In genomic region chr14:32950312-32951301, GRCm38 (mm10) we compare ENCODE assay signal across 8 mouse cellular contexts. TPM values are rescaled to one million over a fixed set of nuclear protein-coding genes. Genes with fewer than 3 reads are reported as not detected.
DNase-seq lines count a peak whose midpoint lies in the region; ATAC-seq lines count a peak whose summit lies in the region.

No protein-coding gene starts in this region.

- ATAC-seq in embryonic facial prominence, embryonic 15.5 days (ENCODE audit: insufficient number of reproducible peaks, low FRiP score, low TSS enrichment, low read depth): peak; percentile 81
- peak; percentile 54; the same call in 1 of the 2 replicates for ATAC-seq in heart, embryonic 14.5 days (ENCODE audit: insufficient number of reproducible peaks, insufficient read depth, low FRiP score, low read depth)
- peak; percentile 92 for ATAC-seq in kidney, embryonic 15.5 days (replicated peaks; ENCODE audit: low FRiP score)
- peak; percentile 83 for ATAC-seq in midbrain, embryonic 13.5 days

- no peak overlapping the region for H3K4me2 ChIP-seq in embryonic facial prominence, embryonic 15.5 days (replicated peaks)
- peak overlapping the region; percentile 46 for H3K4me2 ChIP-seq in heart, embryonic 14.5 days (ENCODE audit: low read length)
- H3K4me2 ChIP-seq in kidney, embryonic 15.5 days: peak overlapping the region; percentile 41
- H3K4me2 ChIP-seq in midbrain, embryonic 13.5 days (replicated peaks): no peak overlapping the region

- H3K27me3 ChIP-seq in embryonic facial prominence, embryonic 15.5 days: peaks cover 3% of the 10 kb centered on the region; the same call in 1 of the 2 replicates
- no peaks in the 10 kb centered on the region for H3K27me3 ChIP-seq in heart, embryonic 14.5 days (ENCODE audit: control insufficient read depth, insufficient read depth, low read length)
- H3K27me3 ChIP-seq in kidney, embryonic 15.5 days: peaks cover 85% of the 10 kb centered on the region
- H3K27me3 ChIP-seq in midbrain, embryonic 13.5 days: no peaks in the 10 kb centered on the region

- DNase-seq in adrenal gland, adult 2 months: peak; percentile 14
- no peak for DNase-seq in adrenal gland, postnatal 4 days (ENCODE audit: low spot score in 2 of 2)
- DNase-seq in left cerebral cortex, adult 18-20 months (ENCODE audit: low spot score in 2 of 2): no peak
- DNase-seq in left cerebral cortex, adult 9 months (ENCODE audit: low spot score in 2 of 2): no peak

- WGBS in embryonic facial prominence, embryonic 15.5 days: 50% methylated on average over 20 of the region's 20 CpGs
- 35% methylated on average over 20 of the region's 20 CpGs for WGBS in heart, embryonic 14.5 days
- 18% methylated on average over 20 of the region's 20 CpGs for WGBS in kidney, embryonic 15.5 days
- WGBS in midbrain, embryonic 13.5 days: 56% methylated on average over 20 of the region's 20 CpGs

- no peaks in the 10 kb centered on the region for H3K9me3 ChIP-seq in embryonic facial prominence, embryonic 15.5 days (replicated peaks)
- H3K9me3 ChIP-seq in heart, embryonic 14.5 days (ENCODE audit: control insufficient read depth, low read length): no peaks in the 10 kb centered on the region
- no peaks in the 10 kb centered on the region for H3K9me3 ChIP-seq in kidney, embryonic 15.5 days (replicated peaks)
- no peaks in the 10 kb centered on the region for H3K9me3 ChIP-seq in midbrain, embryonic 13.5 days

- H3K4me3 ChIP-seq in embryonic facial prominence, embryonic 15.5 days (replicated peaks): no peak overlapping the region
- H3K4me3 ChIP-seq in heart, embryonic 14.5 days (ENCODE audit: control insufficient read depth in 1 of 2, insufficient read depth in 1 of 2, low read depth in 1 of 2, low read length in 2 of 2): no peak overlapping the region
- H3K4me3 ChIP-seq in kidney, embryonic 15.5 days (replicated peaks): no peak overlapping the region
- H3K4me3 ChIP-seq in midbrain, embryonic 13.5 days (replicated peaks): no peak overlapping the region

- 0 out of 2 replicates have a peak, but pooled peaks cover 5% of the 10 kb centered on the region for H3K4me1 ChIP-seq in embryonic facial prominence, embryonic 15.5 days
- peaks cover 24% of the 10 kb centered on the region in 2 experiments for H3K4me1 ChIP-seq in heart, embryonic 14.5 days (ENCODE audit: control insufficient read depth in 2 of 2, insufficient read depth in 2 of 2, low read length in 2 of 2)
- peaks cover 26% of the 10 kb centered on the region for H3K4me1 ChIP-seq in kidney, embryonic 15.5 days
- peaks cover 16% of the 10 kb centered on the region for H3K4me1 ChIP-seq in midbrain, embryonic 13.5 days (replicated peaks)

- H3K9ac ChIP-seq in embryonic facial prominence, embryonic 15.5 days: no peak overlapping the region
- peak overlapping the region; percentile 5; the same call in 1 of the 2 replicates for H3K9ac ChIP-seq in heart, embryonic 14.5 days (ENCODE audit: low read length)
- no peak overlapping the region for H3K9ac ChIP-seq in kidney, embryonic 15.5 days
- H3K9ac ChIP-seq in midbrain, embryonic 13.5 days (replicated peaks): no peak overlapping the region

- H3K27ac ChIP-seq in embryonic facial prominence, embryonic 15.5 days (replicated peaks): no peak overlapping the region
- peak overlapping the region; percentile 12 to 66 for H3K27ac ChIP-seq in heart, embryonic 14.5 days (replicated peaks in 1 of 2; ENCODE audit: control insufficient read depth in 1 of 2, insufficient read depth in 1 of 2, low read depth in 2 of 2, low read length in 2 of 2)
- peak overlapping the region; percentile 86 for H3K27ac ChIP-seq in kidney, embryonic 15.5 days
- H3K27ac ChIP-seq in midbrain, embryonic 13.5 days: peak overlapping the region; percentile 35; the same call in 1 of the 2 replicates

- H3K36me3 ChIP-seq in embryonic facial prominence, embryonic 15.5 days: no peaks in the 10 kb centered on the region
- no peaks in the 10 kb centered on the region for H3K36me3 ChIP-seq in heart, embryonic 14.5 days (ENCODE audit: control insufficient read depth, insufficient read depth, low read length)
- H3K36me3 ChIP-seq in kidney, embryonic 15.5 days: no peaks in the 10 kb centered on the region
- H3K36me3 ChIP-seq in midbrain, embryonic 13.5 days: no peaks in the 10 kb centered on the region

RNA-seq across cellular contexts. Expression of gene Lrrc18, which starts 40.6 kb away (rescaled TPM):
- under 1 TPM; 0.20 to 0.73 TPM for total RNA-seq in adrenal gland, adult 2 months (2021)
- polyA plus RNA-seq in adrenal gland, adult 2 months (2012; rRNA removed): 0.26 TPM in 1 of 2 replicates, not detected in the other
- under 1 TPM; 0.39 to 0.73 TPM for total RNA-seq in adrenal gland, postnatal 4 days (2021)
- polyA plus RNA-seq in embryonic facial prominence, embryonic 15.5 days (2015; fragmentation: Nextera tagmentation; extraction: Ambion mirVana): 1.2 and 1.4 TPM in 2 replicates
- 0.27 and 0.49 TPM in 2 replicates for polyA plus RNA-seq in heart, embryonic 14.5 days (2014; fragmentation: Nextera tagmentation; extraction: Ambion mirVana)
- polyA plus RNA-seq in kidney, embryonic 15.5 days (2015; fragmentation: Nextera tagmentation; extraction: Ambion mirVana): 0.42 and 0.60 TPM in 2 replicates
- polyA plus RNA-seq in midbrain, embryonic 13.5 days (2015; fragmentation: Nextera tagmentation; extraction: Ambion mirVana): 0.35 and 0.43 TPM in 2 replicates
- total RNA-seq in left cerebral cortex, adult 18-20 months (2021): under 1 TPM; 0.63 to 0.73 TPM

Comparison
In these comparisons a context has a peak if more than half of its experiments do, and no peak if none do; other contexts are left out.
1. H3K4me2 ChIP-seq: peak in heart, embryonic 14.5 days (single experiment) and kidney, embryonic 15.5 days (single experiment); none in embryonic facial prominence, embryonic 15.5 days (single experiment) and midbrain, embryonic 13.5 days (single experiment).
2. Peak in every context shown above with its lines, with median percentiles within 50 percentile points of each other: ATAC-seq.